Mouse (Mus musculus): ENCODE measurements around the gene Mettl1. TPM values are rescaled to one million over a fixed set of nuclear protein-coding genes. Genes with fewer than 3 reads are reported as not detected.

The Mettl1 gene
- polyA plus RNA-seq, 1 experiment from 2014 or later, result 37.4 TPM

GRCm38 (mm10) chr10:127042468-127043115 is 1.4 kb downstream of the Mettl1 start:
- ATAC-seq (replicated peaks; ENCODE audit: low FRiP score, low read depth), result no peak
- H3K27me3 ChIP-seq (ENCODE audit: insufficient read depth, low read length), result 0 out of 2 replicates have a peak, but pooled peaks cover under 1% of the 10 kb centered on the region
- H3K4me3 ChIP-seq (replicated peaks; ENCODE audit: low read depth, low read length), result peak overlapping the region; percentile 89
- peak overlapping the region; percentile 99 for H3K4me2 ChIP-seq (ENCODE audit: low read length)
- peak overlapping the region; percentile 73 for H3K9ac ChIP-seq (ENCODE audit: low read depth, low read length)
- WGBS, result 12% methylated on average over 5 of the region's 5 CpGs
- peak overlapping the region; percentile 77 for H3K27ac ChIP-seq
- TF ChIP-seq CTCF (IDR thresholded peaks at IDR 0.05; ENCODE audit: low read depth), result no peak
- H3K36me3 ChIP-seq (ENCODE audit: insufficient read depth, low read length), result 0 out of 2 replicates have a peak, but pooled peaks cover 4% of the 10 kb centered on the region
- no peak for DNase-seq (ENCODE audit: low spot score)
- H3K9me3 ChIP-seq (replicated peaks; ENCODE audit: low read length), result no peaks in the 10 kb centered on the region
- peaks cover 9% of the 10 kb centered on the region for H3K4me1 ChIP-seq (replicated peaks; ENCODE audit: insufficient read depth, low read length)

- TF ChIP-seq CTCF (IDR thresholded peaks at IDR 0.05; ENCODE audit: low read depth), result no peak
- Histone ChIP-seq H3K4me2 (ENCODE audit: low read length) (no peak overlapping the region), H3K27me3 (ENCODE audit: insufficient read depth, low read length) (peaks cover 6% of the 10 kb centered on the region), H3K9me3 (replicated peaks; ENCODE audit: low read length) (no peaks in the 10 kb centered on the region), H3K4me3 (replicated peaks; ENCODE audit: low read depth, low read length) (no peak overlapping the region), H3K27ac (peak overlapping the region; percentile 77), H3K36me3 (ENCODE audit: insufficient read depth, low read length) (0 out of 2 replicates have a peak, but pooled peaks cover 4% of the 10 kb centered on the region), H3K4me1 (replicated peaks; ENCODE audit: insufficient read depth, low read length) (peaks cover 9% of the 10 kb centered on the region), H3K9ac (ENCODE audit: low read depth, low read length) (no peak overlapping the region)
- DNase-seq (ENCODE audit: low spot score) (peak; percentile 31), ATAC-seq (replicated peaks; ENCODE audit: low FRiP score, low read depth) (peak; percentile 83)
- 56% methylated on average over 6 of the region's 6 CpGs for WGBS
Measured at GRCm38 (mm10) chr10:127043187-127043586, 2.0 kb downstream of the Mettl1 start.

- H3K27ac ChIP-seq, result 0 out of 2 replicates have a peak within 1 kb of the TSS, but pooled peaks have one; percentile 37
- H3K9me3 ChIP-seq (replicated peaks; ENCODE audit: low read length), result no peaks in the 10 kb centered on the region
- peak within 1 kb of the TSS; percentile 54 for H3K9ac ChIP-seq (ENCODE audit: low read depth, low read length)
- peaks cover 24% of the 10 kb centered on the region for H3K27me3 ChIP-seq (ENCODE audit: insufficient read depth, low read length)
- H3K4me3 ChIP-seq (replicated peaks; ENCODE audit: low read depth, low read length), result peak within 1 kb of the TSS; percentile 24
- H3K4me2 ChIP-seq (ENCODE audit: low read length), result peak within 1 kb of the TSS; percentile 48
- WGBS, result 24% methylated on average over 5 of the region's 5 CpGs
- H3K4me1 ChIP-seq (replicated peaks; ENCODE audit: insufficient read depth, low read length), result peaks cover 16% of the 10 kb centered on the region
- 0 out of 2 replicates have a peak, but pooled peaks cover 4% of the 10 kb centered on the region for H3K36me3 ChIP-seq (ENCODE audit: insufficient read depth, low read length)
- DNase-seq (ENCODE audit: low spot score), result no peak
- peak; percentile 31; the same call in 1 of the 2 replicates for ATAC-seq (replicated peaks; ENCODE audit: low FRiP score, low read depth)
- TF ChIP-seq CTCF (IDR thresholded peaks at IDR 0.05; ENCODE audit: low read depth), result no peak
Measured at GRCm38 (mm10) chr10:127047954-127048353, 6.7 kb downstream of the Mettl1 start, which contains the start of gene Cyp27b1. TSS of gene Cyp27b1 (plus strand) at chr10:127048250.

GRCm38 (mm10) chr10:127048608-127049394 is 7.6 kb downstream of the Mettl1 start:
- Histone ChIP-seq H3K4me3 (replicated peaks; ENCODE audit: low read depth, low read length) (peak overlapping the region; percentile 24), H3K9me3 (replicated peaks; ENCODE audit: low read length) (no peaks in the 10 kb centered on the region), H3K4me2 (ENCODE audit: low read length) (peak overlapping the region; percentile 48), H3K9ac (ENCODE audit: low read depth, low read length) (peak overlapping the region; percentile 54), H3K4me1 (replicated peaks; ENCODE audit: insufficient read depth, low read length) (peaks cover 13% of the 10 kb centered on the region; the same call in 1 of the 2 replicates), H3K27ac (0 out of 2 replicates have a peak overlapping the region, but pooled peaks have one; percentile 37), H3K27me3 (ENCODE audit: insufficient read depth, low read length) (peaks cover 24% of the 10 kb centered on the region), H3K36me3 (ENCODE audit: insufficient read depth, low read length) (0 out of 2 replicates have a peak, but pooled peaks cover 4% of the 10 kb centered on the region)
- 3% methylated on average over 35 of the region's 35 CpGs for WGBS
- DNase-seq (ENCODE audit: low spot score), result peak; percentile 42
- peak; percentile 26; the same call in 1 of the 2 replicates for TF ChIP-seq CTCF (IDR thresholded peaks at IDR 0.05; ENCODE audit: low read depth)
- ATAC-seq (replicated peaks; ENCODE audit: low FRiP score, low read depth), result no peak

GRCm38 (mm10) chr10:127049395-127050118 is 8.3 kb downstream of the Mettl1 start:
- peak; percentile 55 for TF ChIP-seq CTCF (IDR thresholded peaks at IDR 0.05; ENCODE audit: low read depth)
- H3K9ac ChIP-seq (ENCODE audit: low read depth, low read length), result peak overlapping the region; percentile 54; the same call in 1 of the 2 replicates
- H3K36me3 ChIP-seq (ENCODE audit: insufficient read depth, low read length), result 0 out of 2 replicates have a peak, but pooled peaks cover 4% of the 10 kb centered on the region
- 2% methylated on average over 29 of the region's 29 CpGs for WGBS
- H3K9me3 ChIP-seq (replicated peaks; ENCODE audit: low read length), result no peaks in the 10 kb centered on the region
- ATAC-seq (replicated peaks; ENCODE audit: low FRiP score, low read depth), result no peak
- H3K27me3 ChIP-seq (ENCODE audit: insufficient read depth, low read length), result peaks cover 24% of the 10 kb centered on the region
- peak overlapping the region; percentile 48 for H3K4me2 ChIP-seq (ENCODE audit: low read length)
- H3K27ac ChIP-seq, result 0 out of 2 replicates have a peak overlapping the region, but pooled peaks have one; percentile 9
- peaks cover 13% of the 10 kb centered on the region; the same call in 1 of the 2 replicates for H3K4me1 ChIP-seq (replicated peaks; ENCODE audit: insufficient read depth, low read length)
- H3K4me3 ChIP-seq (replicated peaks; ENCODE audit: low read depth, low read length), result peak overlapping the region; percentile 24
- DNase-seq (ENCODE audit: low spot score), result peak; percentile 15
